Mouse (Mus musculus): Measurements from ENCODE around the gene 1700025G04Rik.
A peak's percentile ranks its signal among the peaks of the same experiment; 100 is the strongest.
"Not testable (repeated sequence)": the region's sequence is repeated elsewhere in the genome, so short reads cannot be mapped to it uniquely, and the experiment has no call there.

Gene 1700025G04Rik

DNA sequence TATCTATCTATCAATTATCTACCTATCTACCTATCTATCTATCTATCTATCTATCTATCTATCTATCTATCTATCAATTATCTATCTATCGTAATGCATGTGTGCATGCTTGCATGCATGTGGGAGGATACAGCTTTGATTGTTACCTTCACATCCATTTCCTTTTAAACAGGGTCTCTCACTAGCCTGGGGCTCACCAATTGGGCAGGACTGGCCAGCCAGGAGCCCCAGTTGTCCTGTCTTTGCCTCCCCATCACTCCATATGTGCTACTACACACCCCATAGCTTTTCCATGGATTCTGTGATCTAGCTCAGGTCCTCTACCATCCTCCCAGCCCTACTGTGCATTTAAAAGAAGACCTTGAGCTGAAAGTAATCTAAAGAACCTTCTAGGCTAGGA, 231.5 kb downstream of the 1700025G04Rik start:
- DNase-seq (ENCODE audit: low read depth, low spot score): no peak

DNA sequence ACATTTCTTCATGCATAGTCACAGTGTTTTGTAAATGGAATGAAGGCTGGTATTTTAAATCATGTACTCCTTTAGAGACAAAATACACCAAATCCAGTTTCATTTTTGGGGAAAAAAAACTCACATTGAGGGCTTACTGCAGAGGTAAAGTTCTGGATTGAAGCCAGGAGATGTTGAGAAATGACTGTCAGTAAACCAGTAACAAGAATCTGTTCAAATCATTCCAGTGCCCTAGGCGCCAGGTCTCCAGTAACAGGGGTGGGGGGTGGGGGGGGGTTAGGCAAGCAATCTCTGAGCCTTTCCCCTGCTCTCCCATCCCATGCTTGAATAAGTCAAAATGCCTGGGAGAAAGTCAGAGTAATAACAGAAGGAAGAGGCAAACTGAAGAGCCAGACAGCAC, 234.4 kb downstream of the 1700025G04Rik start:
- DNase-seq (ENCODE audit: low read depth, low spot score): no peak

DNA sequence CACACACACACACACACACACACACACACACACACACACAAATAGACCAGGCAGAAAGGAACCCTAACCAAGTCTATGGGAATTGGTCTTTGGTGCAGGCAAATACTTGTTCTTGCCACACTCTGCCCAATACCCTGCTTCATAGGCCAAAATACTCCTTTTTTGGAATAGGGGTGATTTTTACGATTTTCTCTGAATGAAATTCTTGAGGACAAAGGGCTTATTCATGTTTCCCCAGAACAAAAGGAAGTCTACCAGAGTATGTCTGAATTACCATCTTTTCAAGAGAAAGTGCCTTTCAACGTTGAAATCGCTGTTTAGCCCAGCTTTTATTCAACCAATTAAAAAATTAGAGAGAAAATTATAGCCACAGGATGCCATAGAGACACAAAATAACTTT, 237.9 kb downstream of the 1700025G04Rik start:
- DNase-seq (ENCODE audit: low read depth, low spot score): no peak

DNA sequence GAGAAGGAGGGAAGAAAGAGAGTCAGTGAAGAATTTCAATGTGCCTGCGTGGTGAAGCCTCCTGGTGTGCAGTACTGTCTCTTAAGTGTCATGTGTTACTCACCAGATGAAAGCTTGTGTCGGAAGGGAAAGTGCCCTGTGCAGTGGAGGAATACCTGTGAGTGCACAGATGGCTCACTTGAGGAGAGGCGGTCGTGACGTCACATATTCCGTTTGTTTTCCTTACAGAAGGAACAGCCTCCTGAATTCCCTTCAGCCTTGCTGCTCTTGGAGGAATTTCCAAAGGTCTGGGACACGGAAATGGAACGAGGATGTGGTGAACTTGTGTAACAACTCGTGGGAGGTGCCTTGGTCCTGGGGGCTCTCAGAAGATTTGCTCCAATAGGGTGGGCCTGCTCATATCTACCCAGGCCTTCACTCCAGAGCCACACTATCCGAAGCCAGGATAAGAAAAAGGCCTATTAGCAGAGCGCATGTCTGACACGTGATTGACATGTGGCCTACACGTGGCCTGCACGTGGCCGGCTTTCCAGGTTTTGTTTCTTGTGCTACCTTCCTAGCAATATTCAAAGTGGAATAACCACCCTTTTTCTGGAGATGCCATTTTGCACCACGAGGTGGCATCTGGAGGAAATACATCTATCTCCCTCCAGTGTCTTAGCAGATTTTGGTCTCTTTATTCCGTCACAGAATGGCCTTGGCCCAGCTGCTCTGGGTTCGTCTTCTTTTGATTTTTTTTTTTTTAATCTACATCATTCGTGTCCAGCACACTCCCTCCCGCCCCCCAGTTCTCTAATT, 238.7 kb downstream of the 1700025G04Rik start:
- DNase-seq (ENCODE audit: low read depth, low spot score): peak; percentile 41

DNA sequence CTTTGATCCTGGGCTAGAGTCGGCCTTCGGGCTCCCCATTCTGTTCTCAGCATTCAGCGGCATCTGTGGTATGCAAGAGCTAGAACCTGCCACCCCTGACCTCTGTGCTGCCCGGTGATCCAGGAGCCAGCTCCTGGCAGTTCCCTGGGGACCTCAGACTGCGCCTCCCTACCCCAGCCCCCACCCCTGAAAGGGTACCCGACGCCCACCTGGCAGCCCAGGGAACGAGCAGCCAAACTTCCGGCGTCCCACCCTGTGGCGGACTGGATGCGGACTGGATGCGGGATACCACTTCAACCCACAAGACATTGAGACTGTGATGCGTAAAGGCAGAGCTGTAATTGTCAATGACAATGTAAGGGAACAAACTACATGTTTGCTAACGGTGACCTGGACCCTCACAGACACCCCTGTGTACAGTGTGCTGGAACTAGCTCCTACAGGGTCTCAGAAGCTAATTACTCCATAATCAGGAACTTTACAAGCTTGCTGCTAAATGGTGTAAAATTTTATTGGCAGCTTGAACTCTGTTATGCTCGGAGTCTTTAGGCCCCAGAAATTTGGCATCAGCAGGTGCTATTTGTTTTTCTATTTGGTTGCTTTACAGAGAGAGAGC, 239.8 kb downstream of the 1700025G04Rik start:
- DNase-seq (ENCODE audit: low read depth, low spot score): peak; percentile 59

DNA sequence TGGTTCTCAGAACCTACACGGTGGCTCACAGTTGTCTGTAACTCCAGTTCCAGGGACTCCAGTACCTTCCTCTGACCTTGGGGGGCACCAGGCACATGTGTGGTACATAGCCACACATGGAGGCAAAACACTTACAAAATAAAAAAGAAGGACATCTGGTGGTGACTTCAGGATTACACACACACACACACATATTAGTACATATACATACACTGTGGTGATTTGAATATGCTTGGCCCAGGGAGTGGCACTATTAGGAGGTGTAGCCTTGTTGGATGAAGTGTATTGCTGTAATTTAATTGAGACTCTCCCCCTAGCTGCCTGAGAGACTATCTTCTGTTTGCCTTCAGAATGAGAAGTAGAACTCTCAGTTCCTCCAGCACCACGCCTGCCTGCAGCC, 241.6 kb downstream of the 1700025G04Rik start:
- DNase-seq (ENCODE audit: low read depth, low spot score): no peak

DNA sequence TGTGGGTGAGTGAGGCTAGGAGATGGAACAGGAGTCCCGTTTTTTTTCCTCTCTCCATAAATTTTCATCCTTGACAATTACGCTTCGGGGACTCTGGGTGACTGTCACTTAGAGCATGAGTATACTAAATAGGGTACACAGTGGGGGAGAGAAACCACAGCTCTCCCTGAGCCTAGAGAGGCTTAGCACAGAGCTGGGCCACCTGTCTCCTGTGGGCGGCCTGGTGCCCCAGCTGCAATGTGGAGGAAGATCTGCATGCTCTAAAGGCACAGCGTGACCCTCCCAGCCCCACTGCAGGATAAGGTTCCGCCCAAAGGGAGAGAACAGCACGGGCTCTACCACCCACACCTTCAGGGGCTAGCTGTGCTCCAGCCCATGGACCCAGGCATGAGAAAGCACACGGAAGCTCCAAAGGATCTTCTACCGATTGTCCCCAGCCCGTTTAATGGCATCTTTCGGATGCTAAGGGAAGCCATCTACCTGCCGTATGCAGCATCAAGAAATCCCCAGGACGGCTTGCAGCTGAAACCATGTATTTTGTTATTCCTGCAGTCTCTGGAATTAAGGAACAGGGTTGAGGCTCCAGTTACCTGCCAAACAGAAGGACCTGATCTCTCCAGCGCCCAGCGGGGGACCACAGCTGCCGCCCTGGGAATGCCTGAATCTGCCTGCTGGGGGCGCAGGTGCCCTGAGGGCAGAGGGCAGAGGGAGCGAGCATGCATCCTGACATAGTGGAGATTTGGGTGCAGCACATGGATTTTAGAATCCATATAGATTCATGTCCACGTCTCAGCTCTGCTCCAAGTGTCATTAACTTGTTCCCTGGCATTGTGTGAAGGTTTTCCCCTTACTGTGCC, 243.8 kb downstream of the 1700025G04Rik start:
- peak; percentile 61 for DNase-seq (ENCODE audit: low read depth, low spot score)

DNA sequence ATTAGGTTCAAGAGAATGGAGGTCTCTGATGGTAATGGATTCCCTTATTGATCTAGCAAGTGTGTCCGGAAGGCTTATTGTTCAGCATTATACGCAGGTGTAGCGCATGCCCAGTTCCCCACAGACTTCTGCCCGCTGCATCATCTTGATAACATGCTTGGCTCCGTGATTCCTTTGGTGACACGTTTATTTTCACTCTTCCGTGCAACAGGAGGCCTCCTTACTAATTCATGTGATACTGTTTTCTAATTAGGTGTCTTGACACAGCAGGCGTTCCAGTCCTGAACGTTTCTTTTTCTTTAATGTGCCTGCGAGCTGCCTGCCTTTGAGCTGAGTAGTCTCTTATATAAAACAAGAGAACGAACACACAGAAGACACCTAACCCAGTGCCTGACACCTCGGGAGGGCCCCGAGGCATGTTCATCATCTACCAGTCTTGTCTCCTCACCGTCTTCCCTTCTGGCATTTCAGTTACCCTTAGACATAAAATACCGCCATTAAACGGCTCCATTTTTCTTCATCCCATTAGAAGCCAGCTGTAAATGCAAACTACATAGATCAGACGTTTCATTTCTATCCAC, 244.6 kb downstream of the 1700025G04Rik start:
- DNase-seq (ENCODE audit: low read depth, low spot score): no peak

DNA sequence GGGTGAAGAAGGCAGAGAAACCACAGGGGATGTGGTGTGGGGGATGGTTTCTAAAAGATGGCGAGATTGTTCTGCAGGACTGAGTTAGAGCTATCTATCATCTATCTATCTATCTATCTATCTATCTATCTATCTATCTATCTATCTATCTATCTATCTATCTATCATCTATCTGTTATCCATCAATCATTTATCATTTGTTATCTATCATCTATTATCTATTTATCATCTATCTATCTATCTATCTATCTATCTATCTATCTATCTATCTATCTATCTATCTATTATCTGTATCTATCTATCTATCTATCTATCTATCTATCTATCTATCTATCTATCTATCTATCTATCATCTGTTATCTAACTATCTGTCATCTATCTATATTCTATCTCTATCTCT, 249.6 kb downstream of the 1700025G04Rik start:
- not testable (repeated sequence) for DNase-seq (ENCODE audit: low read depth, low spot score)

DNA sequence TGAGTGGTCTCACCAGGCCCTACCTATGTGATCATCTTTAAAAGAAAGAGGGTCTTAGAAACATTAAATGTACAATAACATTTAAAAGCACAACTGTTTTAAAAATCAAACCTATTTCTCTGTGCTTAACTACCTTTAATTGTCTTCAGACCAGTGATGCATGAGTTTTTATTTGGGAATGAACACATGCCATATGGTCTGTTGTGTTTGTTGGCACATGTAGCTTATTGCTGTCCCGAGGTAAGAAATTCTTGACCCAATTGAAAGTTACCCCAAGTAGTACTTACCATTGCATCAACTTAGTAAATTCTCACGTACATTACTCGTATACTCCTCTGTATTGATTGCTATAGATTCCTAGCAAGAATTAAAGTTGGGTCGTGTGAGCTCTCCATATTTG, 254.7 kb downstream of the 1700025G04Rik start:
- no peak for DNase-seq (ENCODE audit: low read depth, low spot score)

DNA sequence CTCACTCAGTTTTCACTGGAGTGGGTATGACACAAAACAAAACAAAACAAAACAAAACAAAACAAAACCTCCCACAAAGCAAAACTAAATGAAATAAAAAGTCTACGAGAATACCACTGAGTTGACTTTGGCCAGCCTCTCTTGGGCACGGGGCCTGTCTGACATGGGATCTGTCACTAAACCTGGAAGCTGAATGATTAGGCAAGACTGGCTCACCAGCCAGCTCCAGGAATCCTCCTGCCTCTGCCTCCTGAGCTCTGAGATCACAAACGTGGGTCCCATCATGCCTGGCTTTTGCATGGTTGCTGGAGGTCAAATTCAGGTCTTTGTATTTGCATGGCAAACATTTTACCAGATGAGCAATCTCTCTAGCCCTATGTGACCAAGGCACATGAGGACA, 258.1 kb downstream of the 1700025G04Rik start:
- no peak for DNase-seq (ENCODE audit: low read depth, low spot score)

DNA sequence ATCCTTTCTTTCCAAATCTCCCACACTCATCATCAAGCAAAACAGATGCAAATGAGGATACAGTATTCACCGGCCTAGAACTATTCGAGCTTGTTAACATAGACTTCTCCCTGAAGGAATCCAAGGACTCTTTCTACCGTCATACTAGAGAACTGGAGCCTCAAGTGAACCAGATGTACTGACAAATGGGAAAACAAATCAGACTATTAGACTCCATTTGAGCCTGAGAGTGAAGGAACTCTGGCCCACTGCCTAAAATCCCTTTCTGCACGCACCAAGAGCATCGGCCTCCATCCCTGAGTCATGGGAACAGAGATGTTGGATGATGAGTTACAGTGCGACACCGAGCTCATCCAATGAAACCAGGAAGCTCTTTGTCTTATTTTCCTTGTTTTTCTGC, 264.9 kb downstream of the 1700025G04Rik start:
- no peak for DNase-seq (ENCODE audit: low read depth, low spot score)

DNA sequence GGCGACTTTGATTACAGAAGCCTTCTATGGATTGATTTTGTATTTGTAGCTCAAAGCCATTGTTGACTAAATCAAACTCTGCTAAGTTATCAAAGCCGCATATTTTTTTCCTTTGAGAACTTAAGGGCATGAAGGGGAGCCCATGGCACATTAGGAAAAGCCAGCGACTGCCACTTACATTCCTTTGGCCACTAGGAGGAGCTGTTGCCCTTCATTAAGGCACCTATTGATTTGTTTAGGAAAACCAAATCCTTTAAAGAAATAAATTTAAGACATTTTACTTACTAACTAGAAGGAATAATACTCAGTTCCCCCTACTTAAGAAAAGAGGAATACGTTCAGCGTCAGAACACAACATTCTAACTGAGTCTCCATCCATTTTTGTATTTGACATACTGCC, 269.5 kb downstream of the 1700025G04Rik start:
- DNase-seq (ENCODE audit: low read depth, low spot score): peak; percentile 79

DNA sequence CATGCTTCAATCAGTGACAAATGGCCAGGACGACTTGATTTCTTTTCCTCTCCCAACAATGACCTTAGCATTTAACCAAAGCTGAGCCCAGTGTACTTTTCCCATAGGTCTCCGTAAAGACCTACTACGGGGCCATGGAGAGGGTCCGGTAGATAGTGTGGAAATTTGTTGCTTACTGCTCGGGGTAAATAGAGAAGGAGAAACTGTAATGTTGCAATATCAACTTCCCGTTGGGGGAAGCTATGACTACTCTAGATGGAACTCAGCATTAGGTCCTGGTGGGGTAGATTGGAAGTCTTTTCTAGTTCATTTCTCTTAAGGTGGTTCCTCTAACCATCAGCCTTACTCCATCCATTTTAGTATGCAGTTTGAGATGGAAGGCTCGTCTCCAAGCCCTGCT, 270.7 kb downstream of the 1700025G04Rik start:
- no peak for DNase-seq (ENCODE audit: low read depth, low spot score)

DNA sequence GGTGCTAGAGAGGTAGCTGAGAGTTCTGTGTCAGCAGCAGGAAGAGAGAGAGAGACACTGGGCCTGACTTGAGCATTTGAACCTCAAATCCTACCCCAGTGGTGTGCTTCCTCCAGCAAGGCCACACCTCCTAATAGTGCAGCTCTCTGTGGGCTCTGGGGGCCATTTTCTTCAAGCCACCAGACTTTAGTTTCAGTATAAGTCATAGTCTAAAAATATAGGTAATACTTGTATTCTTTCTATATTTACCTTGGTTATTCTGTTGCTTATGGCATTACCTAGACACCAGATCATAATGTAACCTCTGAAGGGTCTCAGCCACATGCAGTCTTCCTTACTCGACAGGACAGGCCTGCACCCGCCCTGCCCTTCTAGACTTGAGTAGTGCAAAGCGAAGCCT, 273.9 kb downstream of the 1700025G04Rik start:
- no peak for DNase-seq (ENCODE audit: low read depth, low spot score)

DNA sequence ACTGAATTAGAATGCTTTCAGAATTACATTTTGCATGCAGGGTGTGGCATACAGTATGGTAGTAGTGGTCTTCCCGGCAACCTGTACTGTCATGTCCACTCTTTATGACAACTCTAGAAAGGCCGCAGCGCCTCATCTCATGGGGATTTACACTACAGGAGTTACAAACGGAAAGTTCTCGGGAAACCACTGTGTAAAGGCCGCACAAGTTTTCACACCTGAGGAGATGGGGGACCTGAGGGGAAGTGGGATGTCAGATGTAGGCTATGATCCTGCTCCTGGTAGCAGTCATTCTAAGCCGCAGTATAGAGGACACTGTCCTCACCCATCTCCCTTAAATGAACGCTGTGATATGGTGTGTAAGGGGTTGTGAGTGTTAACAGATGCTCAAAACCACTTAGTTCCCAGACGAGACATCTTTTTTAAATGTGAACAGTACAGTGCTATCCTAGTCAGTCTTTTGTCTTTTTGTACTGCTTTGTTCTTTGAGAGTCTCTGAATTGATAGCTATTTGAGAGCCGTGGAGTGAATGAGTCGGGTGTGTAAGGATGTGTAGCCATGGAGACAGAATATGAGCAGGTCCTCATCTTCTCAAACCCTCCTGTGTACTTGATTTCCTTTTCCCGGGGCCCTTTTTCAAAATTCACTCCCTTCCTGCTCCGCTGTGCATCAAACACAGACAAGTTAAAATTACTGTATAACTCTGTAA, 277.8 kb downstream of the 1700025G04Rik start:
- DNase-seq (ENCODE audit: low read depth, low spot score): no peak

DNA sequence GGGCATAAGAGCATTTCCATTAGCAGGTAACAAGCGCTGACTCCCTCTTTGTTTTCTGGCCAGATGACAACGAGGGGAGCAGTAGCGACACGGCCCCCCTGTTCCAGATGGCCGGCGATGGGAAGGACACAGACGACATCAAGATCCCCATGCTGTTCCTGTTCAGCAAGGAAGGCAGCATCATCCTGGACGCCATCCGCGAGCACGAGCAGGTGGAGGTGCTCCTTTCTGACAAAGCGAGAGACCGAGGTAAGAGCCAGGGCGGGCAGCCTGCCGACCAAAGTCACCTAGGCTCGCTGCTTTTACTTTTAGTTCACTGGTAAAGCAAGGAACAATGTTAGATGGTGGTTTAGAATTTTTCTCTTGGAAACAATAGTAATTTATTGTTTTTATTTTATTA, 278.5 kb downstream of the 1700025G04Rik start:
- DNase-seq (ENCODE audit: low read depth, low spot score): no peak

DNA sequence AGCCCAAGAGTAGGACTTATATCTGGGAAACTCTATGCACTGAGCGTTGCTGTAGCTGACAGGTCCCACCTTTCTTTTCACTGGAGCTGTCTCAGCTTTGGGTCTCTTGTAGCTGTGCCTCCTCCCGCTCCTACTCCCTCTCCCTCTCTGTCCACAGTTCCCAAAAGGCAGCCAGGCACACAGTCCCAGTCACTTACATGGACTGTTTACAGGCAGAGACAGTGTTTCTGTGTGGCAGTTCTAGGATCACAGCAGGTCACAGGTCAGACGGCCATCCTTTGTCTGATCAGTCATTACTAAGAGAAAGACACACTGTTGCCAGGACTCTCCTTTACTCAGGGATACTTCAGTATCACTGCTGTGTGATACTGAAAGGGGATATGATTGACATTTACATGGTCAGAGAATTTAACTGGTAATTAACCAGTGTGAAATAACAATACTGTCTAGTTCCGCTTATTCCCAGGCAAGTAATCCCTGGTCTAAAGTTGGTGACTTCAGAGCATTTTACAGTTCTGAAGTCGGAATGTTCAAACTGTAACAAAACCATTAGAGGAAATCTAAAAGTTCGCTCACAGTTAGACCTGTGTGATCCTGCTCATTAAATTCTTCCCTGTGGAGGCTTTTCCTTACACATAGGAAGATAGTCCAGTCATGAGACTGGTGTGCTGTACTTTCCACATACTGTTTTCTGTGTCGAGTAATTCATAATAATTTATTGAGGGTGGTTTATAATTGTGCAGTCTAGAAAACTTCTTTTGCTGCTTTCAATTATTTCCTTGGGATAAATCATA, 279.1 kb downstream of the 1700025G04Rik start:
- DNase-seq (ENCODE audit: low read depth, low spot score): no peak

DNA sequence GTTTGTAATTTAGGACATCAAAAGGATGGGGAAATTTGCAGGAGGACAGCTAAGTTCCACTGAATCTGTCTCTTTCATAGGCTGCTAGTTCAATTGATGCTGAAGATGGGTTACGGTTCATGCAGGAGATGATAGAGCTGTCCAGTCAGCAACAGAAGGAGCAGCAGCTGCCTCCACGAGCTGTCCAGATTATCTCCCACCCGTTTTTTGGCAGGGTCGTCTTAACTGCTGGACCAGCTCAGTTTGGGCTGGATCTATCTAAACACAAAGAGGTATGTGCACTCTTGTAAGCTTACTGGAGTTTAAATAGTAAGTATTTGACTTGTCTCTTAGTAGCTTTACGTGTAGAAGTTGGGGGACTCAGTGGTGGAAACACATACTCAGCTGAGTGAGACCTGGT, 282.6 kb downstream of the 1700025G04Rik start:
- DNase-seq (ENCODE audit: low read depth, low spot score): no peak

DNA sequence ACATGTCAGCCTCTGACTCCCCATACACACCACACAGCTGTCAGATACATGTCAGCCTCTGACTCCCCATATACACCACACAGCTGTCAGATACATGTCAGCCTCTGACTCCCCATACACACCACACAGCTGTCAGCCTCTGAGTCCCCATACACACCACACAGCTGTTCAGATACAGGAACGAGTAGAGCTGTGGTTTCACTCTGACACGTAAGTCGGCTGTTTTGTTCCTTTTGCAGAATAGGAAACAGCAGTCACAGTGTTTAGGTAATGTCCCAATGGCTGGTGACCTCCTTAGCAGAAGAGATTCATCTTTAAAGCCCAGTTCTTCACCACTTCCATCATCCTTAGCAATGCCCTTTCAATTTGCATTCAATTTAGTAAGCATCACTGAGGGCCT, 287.1 kb downstream of the 1700025G04Rik start:
- DNase-seq (ENCODE audit: low read depth, low spot score): not testable (repeated sequence)

All from ZHBTc4 (cell line).